Mouse (Mus musculus) heart, postnatal 0 days (tissue): Measurements from ENCODE around the gene Fgfr2. TPM values are rescaled to one million over a fixed set of nuclear protein-coding genes. Genes with fewer than 3 reads are reported as not detected.
"Not testable (repeated sequence)": the region's sequence is repeated elsewhere in the genome, so short reads cannot be mapped to it uniquely, and the experiment has no call there.

Experiments used
- ATAC-seq: fragments of 200-750 bp; cut with Nextera tagmentation; 2 replicates; pipeline ENCODE4 v1.8.0; 2017; ENCODE audit warnings: low read depth, moderate number of reproducible peaks, moderate library complexity; ENCODE audit not compliant: insufficient read depth
- DNase-seq: peaks from one replicate; pipeline ENCODE4 v3.0.0-alpha.2; 2016; ENCODE audit warnings: low spot score
- H3K27ac ChIP-seq: fragments of 300-500 bp; sonication (generic); 2 replicates; pipeline ENCODE4 v1.5.1; 2014; ENCODE audit warnings: low read depth, mild to moderate bottlenecking
- H3K27me3 ChIP-seq: fragments of 300-500 bp; sonication (generic); 2 replicates; pipeline ENCODE4 v1.6.1; 2014; ENCODE audit warnings: low read length, mixed read lengths; ENCODE audit not compliant: control insufficient read depth, insufficient read depth
- H3K36me3 ChIP-seq: fragments of 300-500 bp; sonication (generic); replicated peaks from 2 replicates; pipeline ENCODE4 v1.6.1; 2014; ENCODE audit warnings: low read length, mixed read lengths; ENCODE audit not compliant: control insufficient read depth, insufficient read depth
- H3K4me1 ChIP-seq: fragments of 300-500 bp; sonication (generic); 2 replicates; pipeline ENCODE4 v1.6.1; 2014; ENCODE audit warnings: antibody characterized with exemption; ENCODE audit not compliant: control insufficient read depth, insufficient read depth
- H3K4me2 ChIP-seq: fragments of 300-500 bp; sonication (generic); 2 replicates; pipeline ENCODE4 v1.6.1; 2014; ENCODE audit warnings: low read depth, mild to moderate bottlenecking, low read length, moderate library complexity
- H3K4me3 ChIP-seq: fragments of 300-500 bp; sonication (generic); 2 replicates; pipeline ENCODE4 v1.5.1; 2014; ENCODE audit warnings: low read depth, low read length
- H3K9ac ChIP-seq: fragments of 300-500 bp; sonication (generic); replicated peaks from 2 replicates; pipeline ENCODE4 v1.6.1; 2014; ENCODE audit warnings: low read depth, low read length, mixed read lengths
- H3K9me3 ChIP-seq: fragments of 300-500 bp; sonication (generic); replicated peaks from 2 replicates; pipeline ENCODE4 v1.6.1; 2016; ENCODE audit warnings: low read length; ENCODE audit not compliant: control insufficient read depth
- CTCF ChIP-seq: IDR thresholded peaks from 2 replicates; pipeline ENCODE4 v1.5.1; 2016; ENCODE audit warnings: antibody characterized with exemption, control low read depth, low read depth
- EP300 ChIP-seq: IDR thresholded peaks from 2 replicates; pipeline ENCODE4 v1.6.1; 2016; ENCODE audit warnings: antibody characterized with exemption, low read depth
- WGBS: fragments of 180-500 bp; shearing (Covaris S2); extraction: QIAGEN DNeasy Blood & Tissue Kit; methylation state at CpG from one replicate; pipeline ENCODE4 v1.1.7; 2014; 5-methylcytosine and 5-hydroxymethylcytosine counted together
- polyA plus RNA-seq: library from polyadenylated mRNA; unstranded; fragments of >200 nt; fragmentation: Nextera tagmentation; extraction: Ambion mirVana; gene quantifications from 2 replicates; pipeline ENCODE4 v1.2.1, GENCODE M21; 2015
- total RNA-seq: library from RNA; depleted of rRNA; stranded (reverse); fragments of >200 nt; gene quantifications from 2 replicates; pipeline ENCODE4 v1.2.3, GENCODE M21; 2014; ENCODE audit warnings: low replicate concordance

Gene Fgfr2
- total and polyA plus RNA-seq, 2 experiments from 2014 or later, result 3.8 to 11.5 TPM

GRCm38 (mm10) chr7:132509110-132509509, 614.0 kb downstream of the Fgfr2 start:
- H3K9ac ChIP-seq, result no peak overlapping the region
- peak; percentile 31; the same call in 1 of the 2 replicates for ATAC-seq
- WGBS, result 24% methylated on average over 2 of the region's 2 CpGs
- TF ChIP-seq EP300 (no peak), CTCF (no peak)
- no peaks in the 10 kb centered on the region for H3K27me3 ChIP-seq
- no peaks in the 10 kb centered on the region for H3K36me3 ChIP-seq
- DNase-seq, result peak; percentile 28
- no peaks in the 10 kb centered on the region for H3K9me3 ChIP-seq
- H3K4me3 ChIP-seq, result no peak overlapping the region
- H3K4me1 ChIP-seq, result no peaks in the 10 kb centered on the region
- no peak overlapping the region for H3K27ac ChIP-seq
- no peak overlapping the region for H3K4me2 ChIP-seq

GRCm38 (mm10) chr7:132507361-132507760, 615.8 kb downstream of the Fgfr2 start:
- WGBS, result 64% methylated on average over 4 of the region's 4 CpGs
- Histone ChIP-seq H3K27ac (no peak overlapping the region), H3K4me3 (no peak overlapping the region), H3K9ac (no peak overlapping the region), H3K27me3 (no peaks in the 10 kb centered on the region), H3K9me3 (no peaks in the 10 kb centered on the region), H3K4me2 (no peak overlapping the region), H3K4me1 (no peaks in the 10 kb centered on the region), H3K36me3 (no peaks in the 10 kb centered on the region)
- DNase-seq (no peak), ATAC-seq (no peak)
- TF ChIP-seq EP300, result no peak
- peak; percentile 26; the same call in 1 of the 2 replicates for TF ChIP-seq CTCF

- H3K9ac ChIP-seq, result no peak overlapping the region
Observed at GRCm38 (mm10) chr7:132506226-132506625, 616.9 kb downstream of the Fgfr2 start.

GRCm38 (mm10) chr7:132502445-132502844, 620.7 kb downstream of the Fgfr2 start:
- not testable (repeated sequence) for DNase-seq

More at GRCm38 (mm10) chr7:132506226-132506625, 616.9 kb downstream of the Fgfr2 start:
- Histone ChIP-seq H3K4me3 (no peak overlapping the region), H3K4me1 (no peaks in the 10 kb centered on the region), H3K4me2 (no peak overlapping the region), H3K27me3 (no peaks in the 10 kb centered on the region), H3K27ac (no peak overlapping the region), H3K9me3 (no peaks in the 10 kb centered on the region), H3K36me3 (no peaks in the 10 kb centered on the region)
- no peak for ATAC-seq
- 53% methylated on average over 5 of the region's 5 CpGs for WGBS
- no peak for DNase-seq
- TF ChIP-seq EP300, result no peak
- TF ChIP-seq CTCF, result no peak

GRCm38 (mm10) chr7:132497142-132497541, 626.0 kb downstream of the Fgfr2 start:
- TF ChIP-seq CTCF (no peak), EP300 (no peak)

More at GRCm38 (mm10) chr7:132502445-132502844, 620.7 kb downstream of the Fgfr2 start:
- H3K4me1 ChIP-seq, H3K9ac ChIP-seq, H3K4me3 ChIP-seq, H3K27me3 ChIP-seq, ATAC-seq, H3K27ac ChIP-seq, H3K4me2 ChIP-seq, H3K36me3 ChIP-seq, H3K9me3 ChIP-seq: not testable (repeated sequence)

GRCm38 (mm10) chr7:132494263-132494662, 628.9 kb downstream of the Fgfr2 start:
- no peak for ATAC-seq
- Histone ChIP-seq H3K4me1 (0 out of 2 replicates have a peak, but pooled peaks cover 5% of the 10 kb centered on the region), H3K27ac (no peak overlapping the region), H3K27me3 (no peaks in the 10 kb centered on the region), H3K36me3 (no peaks in the 10 kb centered on the region), H3K9me3 (no peaks in the 10 kb centered on the region), H3K4me2 (no peak overlapping the region), H3K9ac (no peak overlapping the region), H3K4me3 (no peak overlapping the region)
- TF ChIP-seq EP300, result no peak
- TF ChIP-seq CTCF, result no peak
- no peak for DNase-seq
- WGBS, result 36% methylated on average over 4 of the region's 4 CpGs

More at GRCm38 (mm10) chr7:132497142-132497541, 626.0 kb downstream of the Fgfr2 start:
- Histone ChIP-seq H3K4me1 (0 out of 2 replicates have a peak, but pooled peaks cover 5% of the 10 kb centered on the region), H3K27ac (no peak overlapping the region), H3K4me2 (no peak overlapping the region), H3K9me3 (no peaks in the 10 kb centered on the region), H3K27me3 (no peaks in the 10 kb centered on the region), H3K36me3 (no peaks in the 10 kb centered on the region), H3K4me3 (no peak overlapping the region), H3K9ac (no peak overlapping the region)
- no peak for DNase-seq
- WGBS, result 91% methylated on average over 3 of the region's 3 CpGs
- ATAC-seq, result no peak
